Mouse (Mus musculus) liver, adult 2 months (tissue): ENCODE results near the gene Tbc1d30.

Experiments
- CTCF ChIP-seq: fragments of 200-500 bp; IDR thresholded peaks from 2 replicates; pipeline ENCODE4 v1.5.1; 2011; ENCODE audit warnings: low read depth, low read length, control low read depth
- POLR2A ChIP-seq: fragments of 200-500 bp; IDR thresholded peaks from 2 replicates; pipeline ENCODE4 v1.6.1; 2011; ENCODE audit warnings: low read length, control low read depth; ENCODE audit not compliant: insufficient read depth; ENCODE audit errors: extremely low read depth

DNA sequence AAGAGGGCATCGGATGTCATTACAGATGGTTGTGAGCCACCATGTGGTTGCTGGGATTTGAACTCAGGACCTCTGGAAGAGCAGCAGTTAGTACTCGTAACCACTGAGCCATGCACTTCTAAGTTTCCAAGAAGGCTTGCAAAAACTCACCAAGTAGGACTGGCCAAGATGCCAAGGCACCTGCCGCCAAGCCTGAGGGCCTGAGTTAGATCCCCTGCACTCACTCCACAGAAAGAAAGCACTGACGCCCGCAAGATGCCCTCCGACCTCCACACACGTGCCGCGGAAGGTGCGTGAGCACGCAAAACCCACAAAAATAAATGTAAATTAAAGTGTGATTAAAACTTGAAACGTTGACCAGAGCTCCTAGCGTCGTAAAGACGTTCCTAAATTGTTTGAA is 13.2 kb upstream of the Tbc1d30 start:
- TF ChIP-seq CTCF = no peak
- no peak for TF ChIP-seq POLR2A
